Mouse (Mus musculus) myocyte (in vitro differentiated cells): ENCODE data around the gene Slc51a. TPM values are rescaled to one million over a fixed set of nuclear protein-coding genes. Genes with fewer than 3 reads are reported as not detected.

Experiments used
- H3K27me3 ChIP-seq: one replicate; pipeline ENCODE4 v1.6.1; 2011; ENCODE audit not compliant: control insufficient read depth, insufficient read depth, insufficient read length
- H3K36me3 ChIP-seq: one replicate; pipeline ENCODE4 v1.6.1; 2011; ENCODE audit not compliant: control insufficient read depth, insufficient read depth
- H3K4me2 ChIP-seq: one replicate; pipeline ENCODE4 v1.6.1; 2011; ENCODE audit warnings: low read depth, control low read depth
- H3K4me3 ChIP-seq: one replicate; pipeline ENCODE4 v1.5.1; 2011; ENCODE audit warnings: mild to moderate bottlenecking, control low read depth, moderate library complexity
- H3K79me2 ChIP-seq: one replicate; pipeline ENCODE4 v1.6.1; 2011; ENCODE audit not compliant: control insufficient read depth, insufficient read depth
- H3ac ChIP-seq: one replicate; pipeline ENCODE4 v1.6.1; 2011; ENCODE audit not compliant: control insufficient read depth, insufficient read length
- CEBPB ChIP-seq: IDR thresholded peaks from 2 replicates; pipeline ENCODE4 v1.6.1; 2011; ENCODE audit warnings: mild to moderate bottlenecking, moderate library complexity; ENCODE audit not compliant: poor library complexity, insufficient read depth, severe bottlenecking
- E2F4 ChIP-seq: IDR thresholded peaks from one replicate; pipeline ENCODE4 v1.6.1; 2011; ENCODE audit warnings: mild to moderate bottlenecking, control low read depth, moderate library complexity; ENCODE audit not compliant: insufficient read depth
- MAX ChIP-seq: IDR thresholded peaks from one replicate; pipeline ENCODE4 v1.6.1; 2011; ENCODE audit warnings: low read depth, mild to moderate bottlenecking, control low read depth
- MYOD1 ChIP-seq, 3 experiments: IDR thresholded peaks; one replicate each; pipeline ENCODE4 v1.6.1; 2011; ENCODE audit warnings: control low read depth in 2 of 3, low read depth in 2 of 3, mild to moderate bottlenecking in 2 of 3, moderate library complexity in 1 of 3; ENCODE audit not compliant: insufficient read length in 2 of 3, control insufficient read depth in 1 of 3
- MYOG ChIP-seq, 3 experiments: IDR thresholded peaks; one replicate each; pipeline ENCODE4 v1.6.1; 2011; ENCODE audit warnings: control low read depth in 2 of 3, low read depth in 2 of 3, mild to moderate bottlenecking in 2 of 3; ENCODE audit not compliant: insufficient read length in 2 of 3, control insufficient read depth in 1 of 3, insufficient read depth in 1 of 3
- POLR2A ChIP-seq: IDR thresholded peaks from one replicate; pipeline ENCODE4 v1.6.1; 2011; ENCODE audit warnings: low read depth, mild to moderate bottlenecking, control low read depth, moderate library complexity; ENCODE audit not compliant: insufficient read length
- POLR2AphosphoS2 ChIP-seq: IDR thresholded peaks from one replicate; pipeline ENCODE4 v1.6.1; 2011; ENCODE audit warnings: low read depth, control low read depth; ENCODE audit not compliant: insufficient read length
- REST ChIP-seq: IDR thresholded peaks from one replicate; pipeline ENCODE4 v1.6.1; 2011; ENCODE audit warnings: mild to moderate bottlenecking, control low read depth, moderate library complexity; ENCODE audit not compliant: insufficient read depth, insufficient read length
- SRF ChIP-seq: IDR thresholded peaks from one replicate; pipeline ENCODE4 v1.6.1; 2011; ENCODE audit warnings: low read depth; ENCODE audit not compliant: control insufficient read depth, insufficient read length
- TCF12 ChIP-seq: IDR thresholded peaks from one replicate; pipeline ENCODE4 v1.6.1; 2011; ENCODE audit warnings: mild to moderate bottlenecking, control low read depth; ENCODE audit not compliant: poor library complexity, insufficient read depth, severe bottlenecking
- TCF3 ChIP-seq: IDR thresholded peaks from one replicate; pipeline ENCODE4 v1.6.1; 2011; ENCODE audit warnings: low read depth, control low read depth; ENCODE audit not compliant: insufficient read length
- USF1 ChIP-seq: IDR thresholded peaks from one replicate; pipeline ENCODE4 v1.6.1; 2011; ENCODE audit warnings: low read depth, mild to moderate bottlenecking, control low read depth, moderate library complexity
- polyA plus RNA-seq: library from polyadenylated mRNA; unstranded; fragments of >200 nt; fragmentation: generic; extraction: Trizol; gene quantifications from one replicate; pipeline ENCODE4 v1.2.1, GENCODE M21; 2012; ENCODE audit warnings: missing spikeins

The Slc51a gene
- polyA plus RNA-seq, 1 experiment = 0.28 TPM

- no peak for TF ChIP-seq POLR2A
- no peak for TF ChIP-seq TCF12
- TF ChIP-seq MAX = no peak
- no peak for TF ChIP-seq CEBPB
- no peak for TF ChIP-seq TCF3
- no peak for TF ChIP-seq USF1
- TF ChIP-seq SRF = no peak
- TF ChIP-seq POLR2AphosphoS2 = no peak
- no peak for TF ChIP-seq MYOG (IDR thresholded peaks at IDR 0.05; ENCODE audit: control insufficient read depth in 1 of 3, insufficient read depth in 1 of 3, insufficient read length in 2 of 3, low read depth in 2 of 3)
Measured at GRCm38 (mm10) chr16:32436657-32437056, 51.0 kb downstream of the Slc51a start.

DNA sequence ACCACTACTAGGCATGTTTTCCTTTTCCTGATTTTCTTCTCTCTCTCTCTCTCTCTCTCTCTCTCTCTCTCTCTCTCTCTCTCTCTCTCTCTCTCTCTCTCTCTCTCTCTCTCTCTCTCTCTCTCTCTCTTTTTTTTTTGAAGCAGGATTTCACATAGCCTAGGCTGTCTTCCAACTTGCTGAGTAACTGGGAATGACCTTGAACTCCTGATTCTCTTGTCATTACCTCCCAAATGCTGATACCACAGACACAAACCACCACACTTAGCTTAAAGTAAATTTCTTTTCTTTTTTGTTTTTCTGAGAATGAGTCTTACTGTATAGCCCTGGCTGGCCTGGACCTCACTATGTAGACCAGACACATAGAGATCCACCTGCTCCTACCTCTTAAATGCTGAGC lies 53.0 kb downstream of the Slc51a start:
- TF ChIP-seq E2F4 (no peak), POLR2A (no peak), REST (no peak), SRF (no peak), MYOD1 (IDR thresholded peaks at IDR 0.05; ENCODE audit: control insufficient read depth in 1 of 3, insufficient read length in 2 of 3, low read depth in 2 of 3) (no peak), TCF12 (no peak), MYOG (IDR thresholded peaks at IDR 0.05; ENCODE audit: control insufficient read depth in 1 of 3, insufficient read depth in 1 of 3, insufficient read length in 2 of 3, low read depth in 2 of 3) (no peak), MAX (no peak), TCF3 (no peak), CEBPB (no peak), USF1 (no peak), POLR2AphosphoS2 (no peak)
- no peak overlapping the region for H3ac ChIP-seq
- no peak overlapping the region for H3K4me3 ChIP-seq
- peak overlapping the region; percentile 66 for H3K4me2 ChIP-seq
- H3K36me3 ChIP-seq = peaks cover 2% of the 10 kb centered on the region
- no peaks in the 10 kb centered on the region for H3K27me3 ChIP-seq
- H3K79me2 ChIP-seq = peaks cover 27% of the 10 kb centered on the region

More at GRCm38 (mm10) chr16:32436657-32437056, 51.0 kb downstream of the Slc51a start:
- no peak overlapping the region for H3ac ChIP-seq
- H3K4me3 ChIP-seq = no peak overlapping the region
- H3K36me3 ChIP-seq = peaks cover 5% of the 10 kb centered on the region
- H3K27me3 ChIP-seq = no peaks in the 10 kb centered on the region
- H3K79me2 ChIP-seq = peaks cover 23% of the 10 kb centered on the region
- no peak overlapping the region for H3K4me2 ChIP-seq

DNA sequence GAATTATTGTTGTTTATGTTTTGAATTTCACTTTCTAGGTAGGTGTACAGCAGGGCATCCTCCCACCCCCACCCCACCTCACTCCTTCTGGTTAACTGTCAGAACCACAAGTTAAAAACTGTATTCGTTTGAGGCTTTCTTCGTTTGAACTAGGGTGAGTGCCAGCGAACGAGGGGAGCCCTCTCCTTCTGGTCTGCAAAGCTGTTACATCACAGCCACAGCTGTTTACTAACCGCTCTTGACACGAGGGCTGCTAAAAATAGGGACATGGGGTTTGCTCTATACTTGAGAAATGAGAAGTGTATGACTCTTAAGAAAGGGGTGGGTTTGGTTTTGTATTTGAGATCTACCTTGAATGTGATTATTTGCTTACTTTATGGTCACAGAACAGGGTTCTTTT lies 53.6 kb downstream of the Slc51a start:
- Histone ChIP-seq H3K27me3 (no peaks in the 10 kb centered on the region), H3K4me2 (peak overlapping the region; percentile 66), H3K79me2 (peaks cover 27% of the 10 kb centered on the region), H3K4me3 (no peak overlapping the region), H3K36me3 (no peaks in the 10 kb centered on the region), H3ac (no peak overlapping the region)
- no peak for TF ChIP-seq USF1
- TF ChIP-seq POLR2AphosphoS2 = no peak
- TF ChIP-seq TCF12 = peak; percentile 39
- peak in 2 of 3 experiments; percentile 67 to 80 for TF ChIP-seq MYOG (IDR thresholded peaks at IDR 0.05; ENCODE audit: control insufficient read depth in 1 of 3, insufficient read depth in 1 of 3, insufficient read length in 2 of 3, low read depth in 2 of 3)
- TF ChIP-seq MAX = no peak
- peak in 2 of 3 experiments; percentile 31 to 72 for TF ChIP-seq MYOD1 (IDR thresholded peaks at IDR 0.05; ENCODE audit: control insufficient read depth in 1 of 3, insufficient read length in 2 of 3, low read depth in 2 of 3)
- no peak for TF ChIP-seq REST
- TF ChIP-seq CEBPB = 0 out of 2 replicates have a peak, but pooled peaks have one; percentile 41
- no peak for TF ChIP-seq TCF3
- no peak for TF ChIP-seq E2F4
- no peak for TF ChIP-seq POLR2A
- TF ChIP-seq SRF = no peak

GRCm38 (mm10) chr16:32433138-32433537 lies 54.5 kb downstream of the Slc51a start:
- no peak for TF ChIP-seq E2F4
- no peak for TF ChIP-seq TCF12
- no peak for TF ChIP-seq POLR2AphosphoS2
- TF ChIP-seq MYOG (IDR thresholded peaks at IDR 0.05; ENCODE audit: control insufficient read depth in 1 of 3, insufficient read depth in 1 of 3, insufficient read length in 2 of 3, low read depth in 2 of 3) = no peak
- no peak for TF ChIP-seq CEBPB
- TF ChIP-seq MAX = no peak
- no peak for TF ChIP-seq TCF3
- no peak for TF ChIP-seq MYOD1 (IDR thresholded peaks at IDR 0.05; ENCODE audit: control insufficient read depth in 1 of 3, insufficient read length in 2 of 3, low read depth in 2 of 3)
- no peak for TF ChIP-seq POLR2A
- no peak for TF ChIP-seq USF1
- TF ChIP-seq SRF = no peak
- no peak for TF ChIP-seq REST
- peak overlapping the region; percentile 66 for H3K4me2 ChIP-seq
- H3K36me3 ChIP-seq = no peaks in the 10 kb centered on the region
- no peaks in the 10 kb centered on the region for H3K27me3 ChIP-seq
- H3K79me2 ChIP-seq = peaks cover 26% of the 10 kb centered on the region
- H3ac ChIP-seq = no peak overlapping the region
- no peak overlapping the region for H3K4me3 ChIP-seq

DNA sequence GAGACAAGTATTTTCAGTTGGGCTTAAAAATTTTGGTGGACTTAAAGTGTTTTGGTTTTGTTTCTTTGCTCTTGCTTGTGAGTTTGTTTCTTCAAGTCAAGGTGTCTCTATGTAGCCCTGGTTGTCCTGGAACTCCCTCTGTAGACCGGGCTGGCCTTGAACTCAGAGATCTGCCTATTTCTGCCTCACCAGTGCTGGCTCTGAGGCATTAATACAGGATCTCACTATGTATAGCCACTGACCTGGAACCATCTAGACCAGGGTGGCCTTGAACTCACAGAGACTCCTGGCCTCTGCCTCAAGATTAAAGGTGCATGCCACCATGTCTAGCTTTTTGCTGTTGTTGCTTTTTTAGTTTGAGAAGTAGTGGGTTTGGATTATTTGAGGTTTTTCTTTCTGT lies 55.8 kb downstream of the Slc51a start:
- Histone ChIP-seq H3K4me3 (peak overlapping the region; percentile 93), H3K4me2 (peak overlapping the region; percentile 68), H3K36me3 (no peaks in the 10 kb centered on the region), H3ac (peak overlapping the region; percentile 36), H3K79me2 (peaks cover 23% of the 10 kb centered on the region), H3K27me3 (no peaks in the 10 kb centered on the region)
- no peak for TF ChIP-seq POLR2AphosphoS2
- no peak for TF ChIP-seq MAX
- TF ChIP-seq MYOD1 (IDR thresholded peaks at IDR 0.05; ENCODE audit: control insufficient read depth in 1 of 3, insufficient read length in 2 of 3, low read depth in 2 of 3) = no peak
- no peak for TF ChIP-seq REST
- TF ChIP-seq E2F4 = no peak
- TF ChIP-seq TCF12 = no peak
- TF ChIP-seq CEBPB = no peak
- no peak for TF ChIP-seq SRF
- TF ChIP-seq TCF3 = no peak
- no peak for TF ChIP-seq POLR2A
